23 mouse cellular contexts compared by ENCODE assay signal in genomic region chr1:38470817-38471216, GRCm38 (mm10).
A peak's percentile ranks its signal among the peaks of the same experiment; 100 is the strongest.
DNase-seq lines count a peak whose midpoint lies in the region; ATAC-seq lines count a peak whose summit lies in the region.
"Had no signal": no experiment of that assay in that cellular context is flagged by ENCODE, and none has a peak within 500 bp of the region (broad histone marks: within the 10 kb centered on the region; RNA-seq: fewer than 3 reads in every experiment).

No protein-coding gene starts in this region.

- H3K4me2 ChIP-seq in heart, embryonic 15.5 days = peak overlapping the region; percentile 51
- peak overlapping the region; percentile 7 for H3K4me2 ChIP-seq in embryonic facial prominence, embryonic 13.5 days
- H3K4me2 ChIP-seq in limb, embryonic 13.5 days (replicated peaks) = peak overlapping the region; percentile 28
- H3K4me2 ChIP-seq: embryonic facial prominence, embryonic 15.5 days; hindbrain, embryonic 15.5 days; intestine, embryonic 15.5 days; limb, embryonic 15.5 days; liver, embryonic 15.5 days; midbrain, embryonic 12.5 days; stomach, embryonic 15.5 days had no signal

- 0 out of 2 replicates have a peak overlapping the region, but pooled peaks have one; percentile 33 for H3K27ac ChIP-seq in heart, embryonic 15.5 days
- no peak overlapping the region for H3K27ac ChIP-seq in embryonic facial prominence, embryonic 13.5 days
- H3K27ac ChIP-seq in limb, embryonic 13.5 days = 0 out of 2 replicates have a peak overlapping the region, but pooled peaks have one; percentile 1
- H3K27ac ChIP-seq: embryonic facial prominence, embryonic 15.5 days; gastrocnemius, adult 2 months; hindbrain, embryonic 15.5 days; intestine, embryonic 15.5 days; limb, embryonic 15.5 days; liver, embryonic 15.5 days; midbrain, embryonic 12.5 days; stomach, embryonic 15.5 days had no signal

- no peaks in the 10 kb centered on the region for H3K36me3 ChIP-seq in heart, embryonic 15.5 days
- no peaks in the 10 kb centered on the region for H3K36me3 ChIP-seq in embryonic facial prominence, embryonic 13.5 days
- no peaks in the 10 kb centered on the region for H3K36me3 ChIP-seq in limb, embryonic 13.5 days
- H3K36me3 ChIP-seq: embryonic facial prominence, embryonic 15.5 days; G1E; hindbrain, embryonic 15.5 days; intestine, embryonic 15.5 days; limb, embryonic 15.5 days; liver, embryonic 15.5 days; midbrain, embryonic 12.5 days; stomach, embryonic 15.5 days had no signal

- 23% methylated on average over 11 of the region's 11 CpGs for WGBS in heart, embryonic 15.5 days
- WGBS in embryonic facial prominence, embryonic 13.5 days = 48% methylated on average over 11 of the region's 11 CpGs
- 51% methylated on average over 11 of the region's 11 CpGs for WGBS in limb, embryonic 13.5 days

- H3K9me3 ChIP-seq in heart, embryonic 15.5 days (replicated peaks) = no peaks in the 10 kb centered on the region
- no peaks in the 10 kb centered on the region for H3K9me3 ChIP-seq in embryonic facial prominence, embryonic 13.5 days
- H3K9me3 ChIP-seq in limb, embryonic 13.5 days = no peaks in the 10 kb centered on the region
- H3K9me3 ChIP-seq: embryonic facial prominence, embryonic 15.5 days; G1E; hindbrain, embryonic 15.5 days; intestine, embryonic 15.5 days; limb, embryonic 15.5 days; liver, embryonic 15.5 days; midbrain, embryonic 12.5 days; stomach, embryonic 15.5 days had no signal

- 0 out of 2 replicates have a peak, but pooled peaks have one; percentile 17 for ATAC-seq in frontal cortex, adult (ENCODE audit: low TSS enrichment)
- ATAC-seq in heart, embryonic 15.5 days (replicated peaks; ENCODE audit: insufficient number of reproducible peaks, insufficient read depth, low FRiP score, low read depth) = no peak
- no peak for ATAC-seq in embryonic facial prominence, embryonic 13.5 days (ENCODE audit: insufficient number of reproducible peaks, insufficient read depth, low FRiP score, low TSS enrichment, low read depth)
- no peak for ATAC-seq in limb, embryonic 13.5 days (ENCODE audit: low FRiP score, low read depth)
- ATAC-seq: activated CD4-positive, CD25-positive, alpha-beta regulatory T cell, adult 4 months; forebrain, postnatal 0 days; intestine, embryonic 15.5 days had no signal

- intact Hi-C loops in heart, postnatal 10 days (cut with DNase I) = no loop called here

- no peak for DNase-seq in frontal cortex, postnatal 10 days (ENCODE audit: low spot score in 2 of 2)
- no peak for DNase-seq in heart, postnatal 10 days
- DNase-seq in urinary bladder, postnatal 25 days (ENCODE audit: low spot score) = no peak
- DNase-seq in gastrocnemius, postnatal 4 days (ENCODE audit: low spot score in 2 of 2) = no peak
- DNase-seq: cerebellum, adult 9-10 months; forebrain, postnatal 0 days; gastrocnemius, adult 2 months; kidney, postnatal 36 days; lung, postnatal 10 days; right cerebral cortex, postnatal 25 days had no signal

- H3K4me1 ChIP-seq in heart, embryonic 15.5 days (replicated peaks) = peaks cover 16% of the 10 kb centered on the region
- H3K4me1 ChIP-seq in embryonic facial prominence, embryonic 13.5 days = peaks cover 12% of the 10 kb centered on the region
- peaks cover 20% of the 10 kb centered on the region for H3K4me1 ChIP-seq in limb, embryonic 13.5 days
- H3K4me1 ChIP-seq: stomach, embryonic 15.5 days had no signal

- no peak overlapping the region for H3K9ac ChIP-seq in heart, embryonic 15.5 days
- no peak overlapping the region for H3K9ac ChIP-seq in embryonic facial prominence, embryonic 13.5 days
- H3K9ac ChIP-seq in limb, embryonic 13.5 days = no peak overlapping the region
- H3K9ac ChIP-seq: embryonic facial prominence, embryonic 15.5 days; forebrain, postnatal 0 days; hindbrain, embryonic 15.5 days; intestine, embryonic 15.5 days; limb, embryonic 15.5 days; liver, embryonic 15.5 days; midbrain, embryonic 12.5 days; stomach, embryonic 15.5 days had no signal

- peak overlapping the region; percentile 7; the same call in 1 of the 2 replicates for H3K4me3 ChIP-seq in heart, embryonic 15.5 days
- no peak overlapping the region for H3K4me3 ChIP-seq in embryonic facial prominence, embryonic 13.5 days
- no peak overlapping the region for H3K4me3 ChIP-seq in limb, embryonic 13.5 days
- H3K4me3 ChIP-seq: embryonic facial prominence, embryonic 15.5 days; gastrocnemius, adult 2 months; hindbrain, embryonic 15.5 days; intestine, embryonic 15.5 days; limb, embryonic 15.5 days; liver, embryonic 15.5 days; midbrain, embryonic 12.5 days; stomach, embryonic 15.5 days had no signal

- H3K27me3 ChIP-seq in heart, embryonic 15.5 days = no peaks in the 10 kb centered on the region
- no peaks in the 10 kb centered on the region for H3K27me3 ChIP-seq in embryonic facial prominence, embryonic 13.5 days
- no peaks in the 10 kb centered on the region for H3K27me3 ChIP-seq in limb, embryonic 13.5 days
- H3K27me3 ChIP-seq: embryonic facial prominence, embryonic 15.5 days; hindbrain, embryonic 15.5 days; intestine, embryonic 15.5 days; limb, embryonic 15.5 days; liver, embryonic 15.5 days; midbrain, embryonic 12.5 days; stomach, embryonic 15.5 days had no signal
